Mouse (Mus musculus) ovary, postnatal 14 days (tissue): ENCODE data around the gene Thada.
"Not testable (repeated sequence)": the region's sequence is repeated elsewhere in the genome, so short reads cannot be mapped to it uniquely, and the experiment has no call there.

Experiments
- DNase-seq: peaks from one replicate; pipeline ENCODE4 v3.0.0; 2022; ENCODE audit warnings: low spot score

Thada gene

GRCm38 (mm10) chr17:84258638-84259261 is 207.3 kb downstream of the Thada start:
- no peak for DNase-seq

DNA sequence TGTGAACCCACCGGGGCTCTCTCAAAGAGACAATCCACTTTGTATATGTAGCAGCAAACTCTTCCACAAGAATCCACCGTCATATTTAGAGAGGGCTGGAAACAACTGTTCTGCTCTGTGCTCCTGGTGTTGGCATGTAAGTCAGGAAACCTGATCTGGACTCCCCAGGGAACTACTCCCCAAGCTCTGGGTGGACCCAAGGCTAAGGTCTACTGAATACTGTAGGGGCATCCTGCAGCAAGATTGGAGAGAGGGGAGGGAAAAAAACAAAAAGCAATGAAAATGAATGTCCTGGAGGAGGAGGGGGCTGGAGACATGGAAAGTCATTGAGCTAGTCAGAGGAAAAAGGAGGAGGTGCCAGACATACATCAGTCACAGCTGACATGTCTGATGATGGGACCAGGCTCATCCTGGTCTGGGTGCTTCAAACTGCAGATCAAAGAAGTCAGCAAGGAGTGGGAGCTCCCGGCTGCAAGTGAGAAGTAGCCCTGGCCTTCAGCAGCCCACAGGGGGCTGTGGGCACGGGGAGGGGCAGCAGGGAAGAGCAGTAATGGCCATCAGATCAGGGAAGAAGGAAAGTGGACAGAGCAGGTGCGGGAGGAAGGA is 208.0 kb downstream of the Thada start:
- no peak for DNase-seq

DNA sequence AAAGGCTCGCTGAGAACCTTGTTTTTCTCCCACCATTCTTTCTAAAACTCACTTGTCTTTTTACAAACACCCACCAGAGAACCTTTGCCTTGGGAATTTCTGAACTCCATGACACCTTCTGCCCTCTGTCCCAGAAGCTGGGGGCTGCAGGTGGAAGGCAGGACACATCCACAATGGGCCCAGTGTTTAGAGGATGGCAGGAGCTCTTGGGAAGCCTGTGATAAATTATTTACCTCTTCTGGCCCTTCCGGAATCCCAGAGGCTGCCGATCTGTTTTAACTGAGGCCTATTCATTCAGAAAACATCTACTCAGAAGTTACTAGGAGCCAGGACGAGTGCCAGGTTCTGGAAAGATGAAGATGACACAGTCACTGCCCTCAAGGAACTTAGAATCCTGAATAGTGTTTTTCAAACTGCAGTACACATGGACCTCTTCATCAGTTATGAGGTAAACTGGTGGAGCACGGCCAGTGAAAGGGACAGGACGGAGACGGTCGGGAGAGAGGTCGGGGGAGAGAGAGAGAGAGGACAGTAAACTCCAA is 209.7 kb downstream of the Thada start:
- no peak for DNase-seq

DNA sequence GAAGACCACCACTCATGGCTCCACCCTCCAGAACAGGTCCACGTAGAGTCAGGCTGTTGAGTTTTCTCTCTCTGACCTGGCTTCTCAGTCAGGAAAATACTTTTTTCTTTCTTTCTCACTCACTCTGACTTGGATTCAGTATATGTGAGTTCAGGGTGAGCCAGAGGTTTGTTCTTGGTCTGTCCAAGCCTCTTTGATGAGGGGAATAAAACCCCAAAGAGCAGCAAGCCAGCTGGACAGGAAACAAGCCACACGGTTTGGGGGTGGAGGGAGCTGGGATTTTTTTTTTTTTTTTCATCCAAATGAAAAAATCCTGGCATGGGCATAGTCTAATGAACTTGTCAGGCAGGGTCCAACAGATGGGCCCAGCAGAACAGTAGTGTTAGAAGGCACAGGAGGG is 210.2 kb downstream of the Thada start:
- no peak for DNase-seq

DNA sequence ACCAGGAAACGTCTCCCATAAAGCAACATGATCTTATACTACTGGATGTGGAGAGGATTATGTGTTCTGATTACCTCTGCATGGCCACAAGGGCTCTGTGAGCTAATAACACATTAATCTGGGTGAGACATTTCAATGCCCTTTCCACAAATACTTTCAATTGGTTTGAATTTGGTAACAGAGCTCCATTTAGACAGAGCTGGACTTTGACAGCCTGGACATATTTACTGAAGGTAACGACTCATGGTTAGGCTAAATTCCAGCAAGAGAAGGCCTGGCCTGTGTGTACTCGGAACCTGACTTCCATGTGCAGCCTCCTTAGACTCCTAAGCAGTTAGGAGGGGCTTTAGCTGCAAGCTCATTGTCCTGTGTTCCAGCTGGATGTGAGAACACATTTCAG is 214.6 kb downstream of the Thada start:
- DNase-seq, result no peak

- DNase-seq, result no peak
These were observed 221.7 kb downstream of the Thada start for GRCm38 (mm10) chr17:84244182-84244920.

GRCm38 (mm10) chr17:84243759-84244158 is 222.2 kb downstream of the Thada start:
- DNase-seq, result no peak

GRCm38 (mm10) chr17:84241308-84241957 is 224.6 kb downstream of the Thada start:
- no peak for DNase-seq

GRCm38 (mm10) chr17:84239679-84240292 is 226.2 kb downstream of the Thada start:
- no peak for DNase-seq

GRCm38 (mm10) chr17:84238174-84238573 is 227.8 kb downstream of the Thada start:
- DNase-seq, result no peak

DNA sequence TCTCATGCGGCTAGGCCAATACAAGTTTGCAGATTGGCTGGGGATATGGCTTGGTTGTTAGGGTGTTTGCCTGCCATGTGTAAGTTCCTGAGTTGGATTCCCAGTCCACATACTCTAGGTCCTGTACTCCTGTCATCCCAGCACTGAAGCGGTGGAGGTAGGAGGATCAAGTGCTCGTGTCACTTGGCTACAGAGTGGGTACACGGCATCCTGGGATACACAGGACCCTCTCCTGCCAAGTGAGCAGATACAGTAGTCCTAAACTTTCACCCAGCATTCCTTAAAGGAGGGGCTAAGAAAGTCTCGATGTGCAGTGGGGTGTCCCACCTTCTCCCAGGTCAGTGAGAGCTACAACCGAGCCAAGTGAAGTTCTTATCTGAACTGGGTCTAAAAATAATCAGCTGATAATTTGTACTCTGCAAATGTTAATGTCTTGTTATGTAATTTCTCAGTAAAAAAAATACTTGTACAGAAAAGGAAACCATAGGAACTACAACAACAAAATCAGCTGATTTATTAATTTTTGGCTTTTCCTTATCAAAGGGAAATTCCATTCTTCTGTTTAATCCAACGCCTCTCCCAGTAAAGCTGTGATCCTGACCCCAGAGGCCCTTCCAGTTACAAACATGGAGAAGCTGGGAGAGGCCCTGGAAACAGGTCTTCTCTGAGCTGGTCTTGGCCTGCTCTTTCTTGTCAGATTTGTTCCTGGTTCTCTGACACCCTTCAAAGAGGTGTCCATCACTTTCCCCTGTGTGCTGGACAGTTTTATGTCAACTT is 229.0 kb downstream of the Thada start:
- no peak for DNase-seq

- DNase-seq, result no peak
These were observed 230.5 kb downstream of the Thada start for GRCm38 (mm10) chr17:84235399-84235928.

DNA sequence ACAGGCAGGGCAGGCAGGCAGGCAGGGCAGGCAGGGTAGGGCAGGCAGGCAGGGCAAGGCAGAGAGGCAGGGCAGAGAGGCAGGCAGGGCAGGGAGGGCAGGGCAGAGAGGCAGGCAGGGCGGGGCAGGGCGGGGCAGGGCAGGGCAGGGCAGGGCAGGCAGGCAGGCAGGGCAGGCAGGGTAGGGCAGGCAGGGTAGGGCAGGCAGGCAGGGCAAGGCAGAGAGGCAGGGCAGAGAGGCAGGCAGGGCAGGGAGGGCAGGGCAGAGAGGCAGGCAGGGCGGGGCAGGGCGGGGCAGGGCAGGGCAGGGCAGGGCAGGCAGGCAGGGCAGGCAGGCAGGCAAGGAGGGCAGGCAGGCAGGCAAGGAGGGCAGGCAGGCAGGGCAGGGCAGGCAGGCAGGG is 231.2 kb downstream of the Thada start:
- not testable (repeated sequence) for DNase-seq

- no peak for DNase-seq
These were observed 232.2 kb downstream of the Thada start for GRCm38 (mm10) chr17:84233758-84234157.

DNA sequence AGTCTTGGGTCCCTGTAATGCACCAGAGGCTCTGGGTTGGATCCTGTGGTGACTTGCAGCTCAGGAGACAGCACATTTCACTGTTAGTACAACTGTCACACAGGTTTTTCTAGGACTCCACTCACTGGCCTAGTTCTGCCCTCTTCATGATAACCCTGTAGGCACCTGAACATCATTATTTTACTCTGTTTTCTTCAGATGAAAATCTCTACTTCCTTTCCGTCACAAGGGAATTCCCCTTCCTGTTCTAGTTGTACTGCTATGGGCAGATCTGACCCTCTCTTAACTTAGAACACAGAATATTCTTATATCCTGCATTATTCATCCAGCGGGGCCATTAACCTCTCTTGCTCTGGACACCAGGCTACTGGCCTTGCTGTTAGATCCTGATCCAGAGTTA is 234.6 kb downstream of the Thada start:
- no peak for DNase-seq

DNA sequence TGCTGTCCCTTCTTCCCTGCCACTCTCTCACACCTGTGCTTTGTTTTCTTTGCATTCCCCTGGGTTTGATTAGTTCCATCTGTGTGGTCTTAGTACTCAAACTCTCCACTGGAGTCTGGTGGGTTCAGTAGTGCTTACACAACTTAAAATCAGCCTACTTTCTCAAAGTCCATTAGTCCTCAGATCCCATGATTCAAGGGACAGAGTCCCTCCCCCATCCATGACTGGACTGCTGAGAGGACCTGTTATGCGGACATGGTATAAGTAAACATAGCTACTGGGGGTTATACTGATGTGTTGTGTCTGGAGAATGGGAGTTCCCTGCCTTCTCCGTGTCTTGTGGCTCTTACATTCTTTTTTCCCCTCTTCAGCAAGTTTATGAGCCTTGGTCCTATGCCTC is 237.8 kb downstream of the Thada start:
- DNase-seq, result no peak

DNA sequence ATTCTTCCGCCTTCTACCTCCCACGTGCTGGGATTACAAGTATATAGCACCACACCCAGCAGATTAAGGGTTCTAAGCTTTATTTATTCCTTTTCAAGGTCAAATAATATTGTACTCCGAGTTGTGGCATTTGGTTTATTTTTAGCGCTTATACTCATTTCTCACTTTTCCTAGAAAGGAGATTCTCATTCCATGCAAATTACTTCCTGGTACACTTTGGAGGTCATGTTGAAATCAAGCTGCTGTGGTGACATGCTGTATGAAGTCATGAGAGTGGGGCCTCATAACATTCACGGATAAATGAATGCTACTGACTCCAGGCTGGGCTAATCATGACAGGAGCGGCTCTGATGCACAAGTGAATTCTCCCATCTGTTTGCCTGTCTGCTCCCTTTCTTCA is 239.3 kb downstream of the Thada start:
- no peak for DNase-seq

GRCm38 (mm10) chr17:84226231-84226630 is 239.8 kb downstream of the Thada start:
- DNase-seq, result no peak

DNA sequence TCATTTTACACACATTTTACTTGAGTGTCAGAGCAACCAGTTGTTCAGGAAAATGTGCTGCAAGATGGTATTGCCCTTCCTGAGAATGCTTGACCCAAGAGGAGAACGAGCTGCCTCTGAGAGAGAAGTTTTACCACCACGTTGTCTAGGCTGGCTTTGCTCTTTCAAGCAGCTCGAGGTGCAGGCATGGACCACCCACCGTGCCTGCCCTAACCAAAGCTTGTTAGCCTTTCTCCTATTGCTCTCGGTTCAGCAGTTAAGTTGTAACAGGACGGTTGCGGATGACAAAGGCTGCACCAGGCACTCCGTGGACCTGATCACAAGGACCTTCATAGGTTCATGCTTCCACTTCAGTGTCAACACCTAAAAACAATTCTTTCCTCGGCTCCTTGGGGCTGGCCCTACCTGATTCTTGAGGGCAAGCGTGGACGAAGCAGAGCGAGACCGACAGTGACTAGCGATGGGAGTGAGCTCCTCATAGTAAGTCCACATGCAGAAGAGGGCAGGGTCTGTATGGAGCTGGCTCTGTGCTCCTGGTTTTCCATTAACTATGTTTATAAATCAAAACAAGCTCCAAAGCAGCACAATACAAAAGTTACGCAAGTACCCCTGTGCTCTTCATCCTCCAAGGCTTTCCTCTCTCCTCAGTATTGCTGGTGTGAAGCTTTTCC is 241.7 kb downstream of the Thada start:
- no peak for DNase-seq

DNA sequence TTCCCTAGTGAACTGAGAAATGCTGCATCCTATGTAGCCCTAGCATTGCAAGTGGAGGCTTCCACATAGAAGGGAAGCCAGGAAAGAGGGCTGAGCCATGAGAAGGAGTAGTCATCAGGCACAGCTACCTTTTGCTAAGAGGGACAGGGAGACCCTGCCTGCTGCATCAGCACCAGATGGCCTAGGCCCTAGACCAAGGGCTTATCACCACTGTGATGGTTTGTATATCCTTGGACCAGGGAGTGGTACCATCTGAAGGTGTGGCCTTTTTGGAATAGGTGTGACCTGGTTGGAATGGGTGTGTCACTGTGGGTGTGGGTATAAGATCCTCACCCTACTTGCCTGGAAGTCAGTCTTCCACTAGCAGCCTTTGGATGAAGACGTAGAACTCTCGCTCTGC is 247.2 kb downstream of the Thada start:
- DNase-seq, result not testable (repeated sequence)

GRCm38 (mm10) chr17:84217696-84218095 is 248.3 kb downstream of the Thada start:
- no peak for DNase-seq
